Mouse (Mus musculus) liver (tissue): ENCODE results near the gene Esrra.
"Not testable (repeated sequence)": the region's sequence is repeated elsewhere in the genome, so short reads cannot be mapped to it uniquely, and the experiment has no call there.

Source experiments
- DNase-seq: peaks from one replicate; pipeline ENCODE4 v3.0.0-alpha.2; 2020; ENCODE audit warnings: mixed read lengths

Gene Esrra

GRCm38 (mm10) chr19:6895608-6896305 is 25.9 kb downstream of the Esrra start:
- DNase-seq: not testable (repeated sequence)

GRCm38 (mm10) chr19:6893731-6894451 is 27.7 kb downstream of the Esrra start:
- no peak for DNase-seq

GRCm38 (mm10) chr19:6892512-6892911 is 29.1 kb downstream of the Esrra start:
- DNase-seq: no peak

GRCm38 (mm10) chr19:6877965-6878364 is 43.6 kb downstream of the Esrra start:
- no peak for DNase-seq

- no peak for DNase-seq
These were observed 44.8 kb downstream of the Esrra start for GRCm38 (mm10) chr19:6876799-6877198.

- no peak for DNase-seq
These were observed 45.8 kb downstream of the Esrra start for GRCm38 (mm10) chr19:6875834-6876233.

GRCm38 (mm10) chr19:6874257-6874656 is 47.4 kb downstream of the Esrra start:
- no peak for DNase-seq

- DNase-seq: no peak
These were observed 48.9 kb downstream of the Esrra start for GRCm38 (mm10) chr19:6872701-6873100.

- DNase-seq: peak; percentile 37
These were observed 49.9 kb downstream of the Esrra start for GRCm38 (mm10) chr19:6871574-6872271.

- DNase-seq: peak; percentile 42
These were observed 52.3 kb downstream of the Esrra start for GRCm38 (mm10) chr19:6869355-6869754.

- no peak for DNase-seq
These were observed 60.2 kb downstream of the Esrra start for GRCm38 (mm10) chr19:6861451-6861850.
